Mouse (Mus musculus) megakaryocyte progenitor cell, adult 5-6 weeks (primary cell): ENCODE measurements around the gene Arl6ip6. TPM values are rescaled to one million over a fixed set of nuclear protein-coding genes. Genes with fewer than 3 reads are reported as not detected.

Experiments
- total RNA-seq, 2 experiments: library from RNA; stranded (forward) in 1 of 2; stranded (reverse) in 1 of 2; fragments of 157-497, 149-512 nt in 1 of 2; fragments of 200-1000 nt in 1 of 2; gene quantifications; 2 replicates each; pipeline versions ENCODE4 v1.2.3 to v1.2.4; 2015 to 2017

Gene Arl6ip6
- total RNA-seq, 2 experiments from 2014 or later, result 25.8 to 45.1 TPM

Other genes starting within 250 kb of the Arl6ip6 start
- gene Prpf40a, start 442 bp upstream of the Arl6ip6 start, total RNA-seq (2015), result 119 and 125 TPM in 2 replicates
- gene Prpf40a, start 442 bp upstream of the Arl6ip6 start, total RNA-seq (2017), result 182 and 240 TPM in 2 replicates